Mouse (Mus musculus) forebrain, embryonic 11.5 days (tissue): Measurements from ENCODE around the gene Sdsl. TPM values are rescaled to one million over a fixed set of nuclear protein-coding genes. Genes with fewer than 3 reads are reported as not detected.

Source experiments
- ATAC-seq: fragments of 200-750 bp; cut with Nextera tagmentation; replicated peaks from 2 replicates; pipeline ENCODE4 v1.8.0; 2017; ENCODE audit warnings: moderate TSS enrichment; ENCODE audit not compliant: low FRiP score
- DNase-seq: peaks from one replicate; pipeline ENCODE4 v3.0.0-alpha.2; 2017; ENCODE audit warnings: low spot score
- H3K27ac ChIP-seq: fragments of 300-500 bp; sonication (generic); 2 replicates; pipeline ENCODE4 v1.5.1; 2014; ENCODE audit warnings: low read depth, low read length
- H3K27me3 ChIP-seq: fragments of 300-500 bp; sonication (generic); 2 replicates; pipeline ENCODE4 v1.6.1; 2014; ENCODE audit warnings: mild to moderate bottlenecking, low read length, mixed read lengths; ENCODE audit not compliant: control insufficient read depth, insufficient read depth
- H3K36me3 ChIP-seq: fragments of 300-500 bp; sonication (generic); 2 replicates; pipeline ENCODE4 v1.6.1; 2014; ENCODE audit warnings: mild to moderate bottlenecking, low read length, moderate library complexity, mixed read lengths; ENCODE audit not compliant: control insufficient read depth, insufficient read depth
- H3K4me1 ChIP-seq: fragments of 300-500 bp; sonication (generic); replicated peaks from 2 replicates; pipeline ENCODE4 v1.6.1; 2014; ENCODE audit warnings: low read length, mixed read lengths; ENCODE audit not compliant: control insufficient read depth, insufficient read depth
- H3K4me2 ChIP-seq: fragments of 300-500 bp; sonication (generic); 2 replicates; pipeline ENCODE4 v1.6.1; 2014; ENCODE audit warnings: low read depth, mild to moderate bottlenecking, low read length, moderate library complexity, mixed read lengths; ENCODE audit not compliant: severe bottlenecking
- H3K4me3 ChIP-seq: fragments of 300-500 bp; sonication (generic); 2 replicates; pipeline ENCODE4 v1.5.1; 2014; ENCODE audit warnings: low read depth, low read length
- H3K9ac ChIP-seq: fragments of 300-500 bp; sonication (generic); 2 replicates; pipeline ENCODE4 v1.6.1; 2014; ENCODE audit warnings: low read length
- H3K9me3 ChIP-seq: fragments of 300-500 bp; sonication (generic); 2 replicates; pipeline ENCODE4 v1.6.1; 2016; ENCODE audit warnings: low read length, mixed read lengths; ENCODE audit not compliant: control insufficient read depth
- WGBS: fragments of 180-500 bp; shearing (Covaris S2); extraction: QIAGEN DNeasy Blood & Tissue Kit; methylation state at CpG from one replicate; pipeline ENCODE4 v1.1.7; 2014; 5-methylcytosine and 5-hydroxymethylcytosine counted together
- polyA plus RNA-seq: library from polyadenylated mRNA; unstranded; fragments of >200 nt; fragmentation: Nextera tagmentation; extraction: Ambion mirVana; gene quantifications from 2 replicates; pipeline ENCODE4 v1.2.1, GENCODE M21; 2014

The Sdsl gene
- polyA plus RNA-seq, 1 experiment from 2014 or later = 4.5 TPM

DNA sequence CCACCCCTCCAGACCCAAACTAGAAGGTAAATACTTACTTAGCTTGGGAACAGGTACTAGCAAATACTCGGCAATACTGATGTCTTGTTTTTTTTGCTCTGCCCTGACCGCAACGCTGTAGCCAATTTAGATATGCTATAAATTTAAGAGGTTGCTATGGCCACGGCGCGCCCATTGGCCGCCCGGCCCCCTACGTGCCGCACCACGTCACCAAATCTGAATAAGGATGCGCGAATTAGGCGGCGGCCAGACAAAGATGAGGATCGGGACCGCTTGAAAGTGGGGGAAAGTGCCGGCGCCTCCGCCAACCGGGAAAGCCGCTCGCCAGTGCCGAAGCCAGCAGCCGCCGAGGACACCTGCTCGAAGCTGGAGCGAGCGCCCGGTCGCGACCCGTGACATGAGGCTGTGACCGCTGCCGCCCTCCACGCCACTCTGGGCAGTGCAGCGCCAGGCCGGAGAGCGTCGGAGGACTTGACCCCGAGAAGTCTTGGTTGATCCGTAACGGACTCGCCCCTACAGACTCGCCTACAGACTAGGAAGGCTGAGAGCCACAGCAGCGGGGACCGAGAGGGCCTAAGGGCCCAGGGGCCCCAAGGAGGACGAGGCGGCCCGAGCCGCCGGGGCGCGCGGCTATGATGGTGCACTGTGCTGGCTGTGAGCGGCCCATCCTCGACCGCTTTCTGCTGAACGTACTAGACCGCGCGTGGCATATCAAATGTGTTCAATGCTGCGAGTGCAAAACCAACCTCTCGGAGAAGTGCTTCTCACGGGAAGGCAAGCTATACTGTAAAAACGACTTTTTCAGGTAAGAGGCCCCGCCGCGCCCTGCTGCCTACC, 40.7 kb downstream of the Sdsl start, which contains the start of gene Lhx5:
Lhx5 (plus strand) TSS at position 51 of the 837 bp plus-strand sequence.
- peak within 1 kb of the TSS; percentile 76 for H3K9ac ChIP-seq
- peaks cover 17% of the 10 kb centered on the region for H3K4me1 ChIP-seq

DNA sequence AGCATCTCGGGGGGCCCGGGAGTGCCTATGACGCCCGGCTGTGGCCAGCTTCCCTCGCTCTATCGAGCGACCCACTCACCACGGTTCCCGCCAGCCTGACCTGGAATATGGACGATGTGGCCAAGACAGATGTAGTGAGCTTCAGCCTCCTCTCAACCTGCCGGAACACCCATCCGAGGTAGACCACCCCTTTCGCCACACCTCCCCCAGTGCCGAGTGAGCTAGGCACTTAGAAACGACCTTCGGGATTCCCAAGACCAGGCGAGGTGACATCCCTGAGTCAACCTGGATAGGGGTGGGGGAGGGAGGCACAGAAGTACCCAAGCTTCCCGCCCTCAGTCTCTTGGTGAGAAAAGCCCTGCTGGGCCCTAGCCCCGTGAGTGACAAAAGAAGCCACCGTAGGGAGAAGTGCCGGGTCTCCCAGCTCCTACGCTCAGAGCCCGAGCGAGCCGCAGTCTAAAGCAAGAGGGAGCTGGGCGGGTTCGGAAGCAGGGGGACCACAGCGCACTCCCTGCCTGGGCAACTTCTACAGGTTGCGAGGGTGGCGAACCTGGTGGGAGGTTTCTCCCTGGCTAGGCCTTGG, 41.5 kb downstream of the Sdsl start:
- H3K4me1 ChIP-seq = peaks cover 14% of the 10 kb centered on the region
- H3K27me3 ChIP-seq = peaks cover 88% of the 10 kb centered on the region
- no peaks in the 10 kb centered on the region for H3K36me3 ChIP-seq
- WGBS = under 1% methylated on average over 30 of the region's 30 CpGs
- H3K9ac ChIP-seq = peak overlapping the region; percentile 59
- H3K27ac ChIP-seq = peak overlapping the region; percentile 31
- peak overlapping the region; percentile 52 for H3K4me3 ChIP-seq
- peak; percentile 69 for DNase-seq
- H3K9me3 ChIP-seq = no peaks in the 10 kb centered on the region
- no peak; the same call in 1 of the 2 replicates for ATAC-seq
- H3K4me2 ChIP-seq = peak overlapping the region; percentile 57

More for the DNA sequence above, 40.7 kb downstream of the Sdsl start, which contains the start of gene Lhx5:
- Histone ChIP-seq H3K4me2 (peak within 1 kb of the TSS; percentile 57), H3K9me3 (no peaks in the 10 kb centered on the region), H3K4me3 (peak within 1 kb of the TSS; percentile 52), H3K27ac (peak within 1 kb of the TSS; percentile 72), H3K36me3 (no peaks in the 10 kb centered on the region), H3K27me3 (peaks cover 86% of the 10 kb centered on the region)
- peak; percentile 85 for DNase-seq
- WGBS = under 1% methylated on average over 69 of the region's 69 CpGs
- no peak for ATAC-seq

DNA sequence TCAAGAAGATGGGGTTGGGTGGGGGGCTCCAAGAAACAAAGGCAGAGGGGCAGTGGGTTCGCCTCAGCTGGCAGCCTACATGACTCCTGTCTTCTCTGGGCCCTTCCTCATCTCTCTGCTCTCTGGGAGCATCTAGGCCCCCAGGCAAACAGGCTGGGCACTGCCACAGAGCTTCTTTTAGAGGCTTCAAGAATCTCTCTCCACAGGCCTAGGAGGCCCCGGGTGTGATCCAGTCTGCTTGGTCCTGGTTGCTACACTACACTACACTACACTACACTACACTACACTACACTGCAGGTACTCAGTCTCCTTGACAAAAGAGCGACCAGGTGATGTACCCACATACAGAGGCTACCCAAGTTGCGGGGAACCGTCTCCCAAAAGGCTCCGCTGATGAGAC, 42.9 kb downstream of the Sdsl start:
- 16% methylated on average over 6 of the region's 6 CpGs for WGBS

DNA sequence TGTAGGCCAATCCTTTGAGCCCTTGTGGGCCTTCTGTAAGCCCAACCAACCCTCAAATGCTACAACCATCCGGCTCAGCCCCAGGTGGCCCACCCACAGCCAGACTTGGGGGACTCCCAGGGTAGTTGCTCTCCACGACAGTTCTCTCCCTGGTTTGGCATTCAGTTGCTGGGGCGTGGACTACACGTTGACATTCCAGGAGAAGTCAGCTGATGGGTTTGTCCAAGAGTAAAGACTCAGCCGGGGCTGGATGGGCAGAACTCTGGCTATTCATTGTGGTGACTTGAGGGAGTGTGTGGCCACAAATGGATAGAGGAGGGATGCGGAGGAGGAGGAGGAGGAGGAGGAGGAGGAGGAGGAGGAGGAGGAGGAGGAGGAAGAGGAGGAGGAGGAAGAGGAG, 43.6 kb downstream of the Sdsl start:
- H3K27ac ChIP-seq = no peak overlapping the region
- DNase-seq = peak; percentile 51
- 3% methylated on average over 5 of the region's 6 CpGs for WGBS

More for the DNA sequence above, 42.9 kb downstream of the Sdsl start:
- DNase-seq (peak; percentile 49), ATAC-seq (no peak)
- peaks cover 11% of the 10 kb centered on the region; the same call in 1 of the 2 replicates for H3K4me1 ChIP-seq
- peaks cover 85% of the 10 kb centered on the region for H3K27me3 ChIP-seq
- no peaks in the 10 kb centered on the region for H3K9me3 ChIP-seq
- peak overlapping the region; percentile 43 for H3K9ac ChIP-seq
- peak overlapping the region; percentile 22 for H3K4me3 ChIP-seq
- H3K27ac ChIP-seq = no peak overlapping the region; the same call in 1 of the 2 replicates
- H3K36me3 ChIP-seq = no peaks in the 10 kb centered on the region
- peak overlapping the region; percentile 57 for H3K4me2 ChIP-seq

DNA sequence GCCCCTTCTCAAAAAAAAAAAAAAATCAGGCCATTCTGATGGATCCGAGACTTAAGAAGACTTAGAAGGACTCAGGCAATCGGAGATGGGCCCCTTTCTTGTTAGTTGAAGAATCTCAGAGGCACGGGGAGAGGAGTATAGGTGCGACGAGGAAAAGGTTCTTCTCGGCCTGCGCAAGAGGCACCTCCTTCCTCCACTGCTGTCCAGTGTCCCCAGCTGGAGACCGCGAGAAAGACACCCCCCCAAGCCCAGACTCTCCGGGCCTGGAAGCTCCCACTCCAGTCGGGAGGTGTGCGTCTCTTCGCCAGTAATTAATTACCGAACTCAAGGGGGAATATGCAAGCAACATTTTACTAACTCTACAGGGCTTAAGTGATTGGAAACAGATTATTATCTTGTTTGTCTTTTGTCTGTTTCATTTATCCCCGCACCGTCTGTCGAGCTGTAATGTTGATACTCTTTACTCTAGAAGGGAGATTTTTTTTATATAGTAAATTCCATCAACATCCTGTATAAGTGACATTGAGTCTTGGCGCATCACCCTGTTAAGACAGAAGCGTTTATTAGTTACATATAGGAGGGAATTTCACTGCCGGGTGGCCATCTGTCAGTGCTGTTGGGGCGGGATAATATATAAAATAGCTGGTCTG, 44.3 kb downstream of the Sdsl start:
- DNase-seq = peak; percentile 61
- no peak for ATAC-seq
- H3K36me3 ChIP-seq = no peaks in the 10 kb centered on the region
- peak overlapping the region; percentile 24; the same call in 1 of the 2 replicates for H3K4me3 ChIP-seq
- peak overlapping the region; percentile 39 for H3K4me2 ChIP-seq
- H3K27ac ChIP-seq = peak overlapping the region; percentile 68; the same call in 1 of the 2 replicates
- peaks cover 81% of the 10 kb centered on the region for H3K27me3 ChIP-seq
- peak overlapping the region; percentile 35; the same call in 1 of the 2 replicates for H3K9ac ChIP-seq
- no peaks in the 10 kb centered on the region for H3K9me3 ChIP-seq
- WGBS = 5% methylated on average over 21 of the region's 21 CpGs
- peaks cover 9% of the 10 kb centered on the region; the same call in 1 of the 2 replicates for H3K4me1 ChIP-seq

More for the DNA sequence above, 43.6 kb downstream of the Sdsl start:
- no peak for ATAC-seq
- no peaks in the 10 kb centered on the region for H3K36me3 ChIP-seq
- H3K9me3 ChIP-seq = no peaks in the 10 kb centered on the region
- H3K27me3 ChIP-seq = peaks cover 84% of the 10 kb centered on the region
- H3K4me1 ChIP-seq = peaks cover 11% of the 10 kb centered on the region; the same call in 1 of the 2 replicates
- H3K4me3 ChIP-seq = 0 out of 2 replicates have a peak overlapping the region, but pooled peaks have one; percentile 5
- H3K9ac ChIP-seq = no peak overlapping the region; the same call in 1 of the 2 replicates
- peak overlapping the region; percentile 39; the same call in 1 of the 2 replicates for H3K4me2 ChIP-seq

DNA sequence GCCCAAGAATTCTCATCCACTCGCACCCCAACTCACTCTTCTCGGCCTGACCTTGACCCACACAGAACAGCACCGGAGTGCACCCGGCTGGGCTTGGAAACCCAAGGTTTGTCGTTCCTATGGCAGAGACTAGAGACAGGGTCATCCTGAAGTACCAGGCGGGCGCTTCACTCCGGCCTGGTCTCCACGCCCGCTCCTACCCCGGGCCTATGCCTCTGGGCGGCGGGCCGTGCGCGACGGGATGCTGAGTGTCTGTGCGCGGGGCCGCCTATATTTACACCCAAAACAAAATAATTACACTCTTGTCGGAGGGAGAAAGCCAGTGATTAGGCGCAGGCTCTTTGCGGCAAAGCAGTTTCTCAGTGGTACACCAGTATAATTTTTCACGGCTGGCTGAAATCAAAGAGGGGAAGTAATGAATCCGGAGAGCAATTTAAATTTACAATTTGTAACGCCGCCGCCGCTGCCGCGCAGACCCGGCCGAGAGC, 45.1 kb downstream of the Sdsl start:
- 2% methylated on average over 33 of the region's 33 CpGs for WGBS
- peak overlapping the region; percentile 39 for H3K4me2 ChIP-seq
- no peaks in the 10 kb centered on the region for H3K9me3 ChIP-seq
- H3K4me3 ChIP-seq = peak overlapping the region; percentile 24; the same call in 1 of the 2 replicates
- H3K9ac ChIP-seq = peak overlapping the region; percentile 35; the same call in 1 of the 2 replicates
- ATAC-seq (no peak), DNase-seq (peak; percentile 66)
- H3K27ac ChIP-seq = peak overlapping the region; percentile 68; the same call in 1 of the 2 replicates
- peaks cover 9% of the 10 kb centered on the region; the same call in 1 of the 2 replicates for H3K4me1 ChIP-seq
- no peaks in the 10 kb centered on the region for H3K36me3 ChIP-seq
- H3K27me3 ChIP-seq = peaks cover 84% of the 10 kb centered on the region

DNA sequence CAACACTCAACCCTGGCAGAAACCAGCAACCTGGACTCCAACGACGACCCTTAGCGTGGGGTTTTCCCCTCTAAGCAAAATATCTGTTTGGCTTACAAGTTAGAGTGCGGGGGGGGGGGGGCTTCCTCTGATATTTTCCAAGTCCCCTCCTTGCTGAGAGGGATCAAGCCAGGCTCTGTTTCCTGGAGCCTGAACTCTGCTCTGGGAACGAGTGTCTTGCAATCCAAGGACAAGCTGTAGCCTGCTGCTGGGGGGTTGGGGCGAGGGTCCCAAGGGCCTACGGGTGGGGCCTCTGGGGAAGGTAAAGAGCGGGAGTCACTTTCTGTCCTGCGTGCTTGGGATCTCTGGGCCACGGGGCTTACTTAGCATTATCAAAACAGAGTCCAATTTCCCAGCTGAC, 46.0 kb downstream of the Sdsl start:
- H3K27ac ChIP-seq = no peak overlapping the region
- H3K9me3 ChIP-seq = no peaks in the 10 kb centered on the region
- peaks cover 74% of the 10 kb centered on the region for H3K27me3 ChIP-seq
- H3K4me3 ChIP-seq = 0 out of 2 replicates have a peak overlapping the region, but pooled peaks have one; percentile 1
- no peaks in the 10 kb centered on the region for H3K36me3 ChIP-seq
- H3K4me1 ChIP-seq = peaks cover 9% of the 10 kb centered on the region; the same call in 1 of the 2 replicates
- ATAC-seq (no peak), DNase-seq (peak; percentile 56)
- peak overlapping the region; percentile 39; the same call in 1 of the 2 replicates for H3K4me2 ChIP-seq
- 4% methylated on average over 10 of the region's 10 CpGs for WGBS
- H3K9ac ChIP-seq = no peak overlapping the region; the same call in none of the 2 replicates
